Mouse (Mus musculus) embryo, embryonic 10.5 days (tissue): ENCODE measurements around the gene Mcfd2.
A peak's percentile ranks its signal among the peaks of the same experiment; 100 is the strongest.

Source experiments
- DNase-seq: peaks from one replicate; pipeline ENCODE4 v3.0.0-alpha.2; 2015; ENCODE audit warnings: low spot score

Gene Mcfd2

GRCm38 (mm10) chr17:87287197-87287777 is 21.6 kb upstream of the Mcfd2 start:
- no peak for DNase-seq

- no peak for DNase-seq
Observed at GRCm38 (mm10) chr17:87286481-87287143, 20.9 kb upstream of the Mcfd2 start.

- no peak for DNase-seq
Observed at GRCm38 (mm10) chr17:87285731-87286465, 20.2 kb upstream of the Mcfd2 start.

- DNase-seq: no peak
Observed at GRCm38 (mm10) chr17:87284482-87285040, 18.8 kb upstream of the Mcfd2 start.

DNA sequence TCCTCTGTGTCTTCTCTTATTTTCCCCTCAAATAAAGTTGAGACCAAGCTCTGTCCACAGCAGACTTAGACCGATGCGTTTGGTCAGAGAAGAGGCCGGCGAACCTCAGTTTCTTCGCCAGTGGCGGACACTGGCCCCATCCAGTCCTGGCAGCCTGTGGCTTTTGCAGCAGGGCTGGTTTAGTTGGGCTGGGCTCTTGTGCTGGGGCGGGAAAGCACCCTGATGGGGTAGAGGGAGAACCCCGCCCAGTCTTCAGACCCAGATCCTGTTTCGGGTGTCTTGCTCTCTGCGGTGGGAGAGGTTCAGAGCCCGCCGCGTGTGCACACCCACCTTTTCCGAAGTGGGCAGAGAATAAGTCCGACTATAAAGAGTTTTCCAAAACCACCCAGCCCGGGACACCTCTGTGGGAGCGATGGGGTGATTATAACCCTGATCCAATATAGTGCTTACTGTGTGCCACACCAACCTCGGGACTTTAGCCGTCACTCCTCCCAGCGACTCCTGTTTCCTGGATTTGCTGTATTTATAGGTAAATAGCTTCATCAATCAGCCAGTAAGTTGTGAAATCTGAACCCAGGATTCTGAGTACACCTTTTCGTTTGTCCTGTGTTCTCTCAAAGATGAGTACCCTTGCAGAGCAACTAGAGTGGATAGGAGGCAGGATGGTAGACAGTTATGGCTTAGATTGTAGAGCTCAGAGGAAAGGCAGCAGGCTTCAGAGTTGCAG is 18.2 kb upstream of the Mcfd2 start:
- peak; percentile 52 for DNase-seq

DNA sequence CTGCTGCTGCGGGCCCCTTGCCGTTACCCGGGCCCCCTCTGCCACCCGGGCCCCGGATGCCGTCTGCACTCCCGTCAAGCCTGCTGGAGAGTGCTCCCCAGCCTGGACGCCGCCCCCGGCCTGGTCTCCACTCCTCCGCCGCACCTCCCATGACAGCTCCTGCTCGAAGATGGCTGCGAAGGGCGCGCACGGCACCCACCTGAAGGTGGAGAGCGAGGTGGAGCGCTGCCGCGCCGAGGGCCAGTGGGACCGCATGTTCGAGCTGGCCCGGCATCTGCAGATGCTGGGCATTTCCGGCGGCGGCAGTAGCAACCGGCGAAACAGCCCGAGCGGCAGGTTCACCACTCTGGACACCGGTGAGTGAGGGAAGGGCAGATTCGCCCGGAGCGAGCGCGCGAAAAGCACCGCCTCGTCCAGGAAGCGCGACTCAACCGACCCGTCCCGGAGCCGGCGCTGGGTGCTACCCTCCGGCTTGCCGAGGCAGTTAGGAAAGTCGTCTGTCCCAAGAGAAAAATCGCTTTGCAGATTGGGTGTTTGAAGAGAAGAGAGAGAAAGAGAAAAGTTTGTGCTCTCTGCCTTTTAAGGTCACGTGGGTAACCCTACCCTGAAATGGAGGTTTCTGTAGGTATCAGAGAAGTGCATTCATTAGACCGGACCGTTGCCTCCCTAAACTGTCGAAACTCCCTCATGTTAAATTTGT is 17.5 kb upstream of the Mcfd2 start:
- peak; percentile 58 for DNase-seq

DNA sequence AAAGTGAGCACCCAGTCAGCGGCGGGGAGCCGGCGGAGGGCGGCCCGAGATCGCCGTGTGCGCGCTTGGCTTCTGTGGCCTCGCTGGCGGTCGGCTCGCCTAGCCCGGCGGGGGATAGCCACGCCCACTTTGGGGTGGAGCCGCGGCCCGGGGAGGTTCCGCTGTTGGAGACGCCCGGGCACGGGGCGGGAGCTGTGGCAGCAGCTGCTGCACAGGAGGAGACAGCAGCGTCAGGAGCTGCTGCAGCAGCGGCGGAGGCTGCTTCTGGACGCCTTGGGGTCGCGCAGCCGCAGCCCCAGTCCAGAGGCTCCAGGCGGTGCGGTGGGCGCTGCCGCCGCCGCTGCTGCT is 16.9 kb upstream of the Mcfd2 start, which contains the start of gene Ttc7:
Gene Ttc7 (plus strand): TSS at position 181 of the 348 bp plus-strand sequence.
- peak; percentile 95 for DNase-seq

GRCm38 (mm10) chr17:87282007-87282705 is 16.4 kb upstream of the Mcfd2 start:
- peak; percentile 95 for DNase-seq

GRCm38 (mm10) chr17:87275363-87276341 is 9.9 kb upstream of the Mcfd2 start:
- no peak for DNase-seq

DNA sequence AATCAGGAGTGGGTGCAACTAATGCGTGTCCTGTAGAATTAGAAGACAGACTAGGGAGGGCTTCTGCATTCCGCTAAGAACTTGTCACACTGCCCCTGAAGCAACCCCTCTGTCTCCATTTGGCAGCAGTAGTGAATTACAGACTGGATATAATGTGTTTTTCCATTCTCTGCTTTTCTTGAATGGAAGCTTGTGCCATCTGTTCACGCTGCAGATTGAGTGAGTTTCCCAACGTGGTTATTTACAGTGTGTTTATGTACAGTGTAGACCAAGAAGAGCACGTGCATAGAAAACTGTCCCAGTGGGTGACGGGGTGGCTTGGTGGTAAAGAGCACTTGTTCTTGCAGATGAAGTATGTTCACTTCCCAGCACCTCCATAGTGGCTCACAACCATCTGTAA is 3.7 kb upstream of the Mcfd2 start:
- no peak for DNase-seq

- no peak for DNase-seq
Observed at GRCm38 (mm10) chr17:87264927-87265791, 576 bp downstream of the Mcfd2 start.

GRCm38 (mm10) chr17:87264054-87264830 is 1.5 kb downstream of the Mcfd2 start:
- DNase-seq: no peak

DNA sequence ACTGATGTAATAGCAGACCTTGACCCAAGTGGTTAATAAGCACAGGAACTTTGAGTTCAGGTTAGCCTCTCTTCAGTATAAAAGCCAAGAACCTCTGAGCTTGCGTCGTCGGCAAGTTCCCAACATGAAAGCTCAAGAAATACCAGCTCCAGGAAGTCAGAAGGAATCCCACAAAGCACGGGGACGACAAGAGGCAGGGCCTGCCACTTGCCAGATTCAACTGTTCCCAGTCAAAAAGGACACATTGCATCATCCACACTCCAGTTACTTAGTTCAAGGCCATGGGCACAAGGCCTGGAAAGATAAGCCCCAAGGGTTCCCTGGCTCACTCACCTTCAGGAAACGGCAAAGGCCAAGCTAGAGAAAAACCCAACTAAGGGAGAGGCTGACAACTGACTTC is 2.3 kb downstream of the Mcfd2 start:
- DNase-seq: no peak

- DNase-seq: no peak
Observed at GRCm38 (mm10) chr17:87255672-87256071, 10.1 kb downstream of the Mcfd2 start.

GRCm38 (mm10) chr17:87254384-87254783 is 11.4 kb downstream of the Mcfd2 start:
- DNase-seq: no peak

DNA sequence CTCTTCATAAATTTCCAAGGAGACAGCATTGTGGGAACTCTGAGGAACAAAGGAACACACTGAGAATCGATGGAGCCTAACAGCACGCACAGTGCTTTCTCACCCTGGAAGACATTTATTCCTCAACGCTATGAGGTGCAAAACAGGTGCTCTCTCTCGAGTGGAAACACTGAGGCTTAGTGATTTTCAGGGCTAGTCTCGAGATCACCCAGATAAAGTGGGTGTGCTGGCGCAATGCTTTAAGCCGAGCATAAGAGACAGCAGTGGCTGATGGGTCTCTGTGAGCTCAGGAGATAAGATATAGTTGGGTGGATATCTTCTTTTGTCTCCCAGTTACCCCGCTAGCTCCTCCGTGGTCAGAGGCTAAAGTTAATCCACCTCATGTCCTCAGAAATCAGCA is 19.6 kb downstream of the Mcfd2 start:
- no peak for DNase-seq

- peak; percentile 55 for DNase-seq
Observed at GRCm38 (mm10) chr17:87237826-87238225, 27.9 kb downstream of the Mcfd2 start.
